Mouse (Mus musculus): Measurements from ENCODE around the gene Por.

Por gene

DNA sequence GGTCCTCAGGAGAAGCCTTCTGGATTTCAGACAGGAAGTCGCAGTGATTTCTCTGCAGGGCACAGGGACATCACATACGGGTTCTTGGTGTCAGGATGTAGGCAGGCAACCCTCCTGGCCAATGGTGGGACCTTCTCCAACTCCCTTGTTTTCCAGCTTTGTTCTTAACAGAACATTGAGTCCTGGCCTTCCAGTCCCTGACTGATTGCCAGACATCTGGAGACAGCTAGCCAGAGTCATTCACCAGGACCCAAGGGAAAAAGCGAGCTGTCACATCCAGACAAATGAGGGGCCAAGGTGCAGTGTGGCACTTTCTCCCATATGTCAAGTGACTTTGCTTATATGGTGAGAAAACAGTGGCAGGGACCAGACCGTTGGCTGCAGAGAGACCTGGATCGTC lies 13.8 kb upstream of the Por start:
- in situ Hi-C loops (cut with MboI; ENCODE audit: low sequenced_read_pairs), result no loop called here

DNA sequence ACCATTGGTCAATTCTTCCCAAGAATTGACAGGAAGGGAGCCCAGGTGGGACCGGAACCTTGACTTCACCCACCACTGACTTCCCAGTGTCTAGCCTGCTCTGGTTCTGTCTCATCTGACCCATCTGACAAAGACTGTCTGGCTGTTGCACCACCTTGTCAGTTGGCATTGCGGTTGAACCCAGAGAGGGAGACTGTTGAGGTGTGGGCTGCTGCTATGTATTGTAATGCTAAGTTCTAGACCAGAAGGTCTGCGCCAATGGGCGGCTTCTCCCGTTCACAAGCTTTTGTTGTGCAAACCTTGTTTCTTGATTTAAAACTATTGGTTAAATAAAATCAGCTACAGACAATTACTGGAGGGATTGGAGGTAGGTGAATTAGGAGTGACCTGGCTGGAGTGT lies 12.7 kb upstream of the Por start:
- in situ Hi-C loops (cut with MboI; ENCODE audit: low sequenced_read_pairs), result no loop called here

DNA sequence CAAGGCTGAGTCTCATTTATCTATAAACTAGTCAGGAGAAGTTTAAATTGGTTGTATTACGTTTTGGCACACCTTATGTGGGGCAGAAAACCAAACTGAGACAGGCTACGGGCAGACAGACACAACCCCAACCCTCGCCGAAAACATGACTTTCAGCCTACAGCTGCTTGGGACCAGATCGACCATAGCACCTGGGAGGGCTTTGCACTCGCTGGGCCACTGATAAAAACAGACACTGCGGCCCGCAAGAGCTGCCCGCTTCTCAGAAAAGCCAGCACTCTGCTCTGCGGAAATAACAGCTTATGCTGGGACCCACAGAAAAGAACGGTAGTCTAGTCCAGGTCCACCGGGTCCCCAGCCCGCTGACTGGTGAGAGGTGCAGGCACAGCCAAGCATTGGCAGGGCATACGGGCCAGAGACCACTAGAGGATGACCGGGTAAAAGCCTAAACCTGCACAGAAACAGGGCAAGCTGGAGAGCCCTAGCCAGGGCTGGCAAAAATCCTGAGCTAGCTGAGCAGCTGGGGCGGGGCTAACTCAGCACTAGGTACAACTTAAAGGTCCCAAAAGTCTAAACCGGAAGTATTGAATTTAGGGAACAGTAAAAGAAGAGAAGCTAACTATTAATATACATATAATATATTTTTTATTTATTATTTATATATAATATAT lies 12.0 kb upstream of the Por start:
- in situ Hi-C loops (cut with MboI; ENCODE audit: low sequenced_read_pairs), result no loop called here

DNA sequence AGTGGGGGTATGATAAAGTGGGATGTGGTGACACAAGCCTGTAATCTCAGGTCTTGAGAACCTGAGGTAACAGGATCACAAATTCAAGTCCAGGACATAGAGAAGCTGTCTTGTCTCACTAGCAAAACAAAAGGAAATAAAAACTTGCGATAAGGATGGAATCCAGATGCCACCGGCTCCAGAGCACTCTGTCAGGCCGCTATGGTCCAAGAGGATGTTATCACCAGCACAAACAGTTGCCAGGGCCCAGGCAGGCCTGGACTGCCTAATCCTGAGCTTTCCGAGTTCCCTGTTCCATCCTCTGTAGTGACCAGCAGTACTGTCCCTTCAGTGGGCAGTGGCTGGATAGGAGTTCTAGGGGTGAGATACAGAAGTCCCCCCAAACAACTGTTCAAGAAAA lies 9.9 kb upstream of the Por start:
- in situ Hi-C loops (cut with MboI; ENCODE audit: low sequenced_read_pairs), result no loop called here

DNA sequence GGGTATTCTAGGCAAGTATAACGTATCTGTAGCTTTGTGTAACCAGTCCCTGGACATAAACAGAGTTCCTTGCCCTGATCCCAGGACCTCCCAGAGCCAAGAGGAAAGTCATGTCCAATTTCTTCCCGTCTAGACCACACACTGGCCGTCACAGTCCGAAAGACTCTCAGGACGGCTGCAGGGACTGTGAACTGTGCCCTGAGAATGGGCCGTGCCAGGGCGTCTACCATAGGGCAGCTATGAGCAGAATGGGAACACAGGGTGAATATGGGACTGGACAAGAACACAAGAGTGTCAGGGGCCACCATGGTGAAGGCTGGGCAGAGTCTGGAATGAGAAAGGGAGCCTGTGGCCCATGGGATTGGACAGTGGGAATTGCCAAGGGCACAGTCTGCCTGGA lies 9.3 kb upstream of the Por start:
- in situ Hi-C loops (cut with MboI; ENCODE audit: low sequenced_read_pairs), result no loop called here

DNA sequence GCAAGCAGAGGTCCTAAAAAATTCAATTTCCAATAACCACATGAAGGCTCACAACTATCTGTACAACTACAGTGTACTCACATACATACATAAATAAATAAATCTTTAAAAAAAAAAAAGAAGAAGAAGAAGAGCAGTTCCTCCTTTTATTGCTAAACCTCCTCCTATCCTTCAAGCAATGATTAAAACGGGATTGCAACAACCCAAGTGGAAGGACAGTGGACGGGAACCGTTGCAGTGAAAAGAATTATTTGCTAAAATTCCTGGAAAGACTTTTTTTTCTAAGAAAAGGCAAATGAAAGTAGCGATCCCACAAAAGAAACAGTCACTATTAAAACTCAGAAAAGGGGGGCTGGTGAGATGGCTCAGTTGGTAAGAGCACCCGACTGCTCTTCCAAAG lies 2.9 kb upstream of the Por start:
- in situ Hi-C loops (cut with MboI; ENCODE audit: low sequenced_read_pairs), result no loop called here

DNA sequence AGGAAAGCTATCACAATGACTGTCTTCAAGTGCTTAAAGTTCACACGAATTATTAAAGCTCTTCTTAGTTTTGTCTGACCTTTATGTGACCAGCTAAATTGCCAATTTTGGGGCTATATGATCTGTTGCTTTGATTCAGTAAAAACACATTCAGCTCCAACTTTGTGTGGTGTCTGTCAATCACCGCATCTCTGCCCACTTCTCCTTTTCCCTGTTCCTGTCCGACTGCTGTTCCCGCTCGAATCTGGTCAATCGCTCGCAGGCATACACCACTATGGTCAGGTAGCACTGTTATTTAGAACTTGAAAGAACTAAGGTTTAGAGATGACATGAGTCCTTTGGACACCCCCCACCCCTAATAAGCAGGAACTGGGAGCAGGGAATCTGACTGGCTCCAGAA lies 1.8 kb upstream of the Por start:
- in situ Hi-C loops (cut with MboI; ENCODE audit: low sequenced_read_pairs), result no loop called here

DNA sequence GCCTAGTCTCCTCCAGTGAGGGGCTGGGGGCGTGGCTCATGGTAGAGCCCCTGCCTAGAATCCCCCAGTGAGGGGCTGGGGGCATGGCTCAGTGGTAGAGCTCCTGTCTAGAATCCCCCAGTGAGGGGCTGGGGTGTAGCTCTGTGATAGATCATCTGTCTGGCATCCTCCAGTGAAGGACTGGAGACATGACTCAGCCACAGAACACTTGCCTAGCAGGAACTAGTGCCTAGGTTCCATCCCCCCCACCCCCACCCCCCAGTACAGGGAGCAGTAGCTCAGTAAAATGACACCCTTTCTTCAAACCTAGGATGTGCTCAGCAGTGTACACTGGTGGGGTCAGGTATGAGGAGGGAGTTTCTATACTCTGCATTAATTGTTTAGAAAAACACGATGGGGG lies 1.0 kb downstream of the Por start:
- in situ Hi-C loops (cut with MboI; ENCODE audit: low sequenced_read_pairs), result no loop called here

DNA sequence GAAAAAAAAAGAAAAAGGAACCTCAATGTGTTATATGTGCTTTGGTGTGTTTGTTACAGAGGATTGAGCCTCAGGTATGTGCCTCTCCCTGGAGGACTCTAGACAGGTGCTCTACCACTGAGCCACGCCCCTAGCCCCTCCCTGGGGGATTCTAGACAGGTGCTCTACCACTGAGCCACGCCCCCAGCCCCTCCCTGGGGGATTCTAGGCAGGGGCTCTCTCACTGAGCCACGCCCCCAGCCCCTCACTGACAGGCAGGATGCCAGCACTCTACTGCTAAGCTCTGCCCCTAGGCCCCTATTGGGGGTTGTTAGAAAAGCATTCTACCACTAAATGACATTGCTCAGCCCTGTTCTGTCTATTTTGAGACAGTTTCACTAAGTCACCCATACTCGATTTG lies 2.7 kb downstream of the Por start:
- in situ Hi-C loops (cut with MboI; ENCODE audit: low sequenced_read_pairs), result no loop called here

DNA sequence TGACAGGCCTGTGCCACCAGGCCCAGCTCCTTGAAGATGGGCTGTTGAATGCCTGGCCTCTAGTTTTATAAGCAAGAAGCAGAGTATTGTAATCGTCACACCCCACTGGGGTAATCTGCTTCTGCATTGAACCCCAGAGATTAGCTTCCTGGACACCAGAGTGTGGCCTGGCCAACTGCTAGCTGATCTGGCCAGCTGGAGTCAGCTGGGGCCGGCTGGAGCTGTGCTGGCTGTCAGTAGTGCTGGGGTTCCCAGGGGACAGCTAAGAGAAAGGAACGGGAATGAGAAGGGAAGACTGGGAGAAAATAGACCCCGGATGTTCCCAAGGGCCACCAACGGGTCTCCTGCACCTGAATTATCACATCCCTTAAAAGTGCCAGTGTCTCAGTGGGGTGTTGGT lies 3.1 kb downstream of the Por start:
- in situ Hi-C loops (cut with MboI; ENCODE audit: low sequenced_read_pairs), result no loop called here

DNA sequence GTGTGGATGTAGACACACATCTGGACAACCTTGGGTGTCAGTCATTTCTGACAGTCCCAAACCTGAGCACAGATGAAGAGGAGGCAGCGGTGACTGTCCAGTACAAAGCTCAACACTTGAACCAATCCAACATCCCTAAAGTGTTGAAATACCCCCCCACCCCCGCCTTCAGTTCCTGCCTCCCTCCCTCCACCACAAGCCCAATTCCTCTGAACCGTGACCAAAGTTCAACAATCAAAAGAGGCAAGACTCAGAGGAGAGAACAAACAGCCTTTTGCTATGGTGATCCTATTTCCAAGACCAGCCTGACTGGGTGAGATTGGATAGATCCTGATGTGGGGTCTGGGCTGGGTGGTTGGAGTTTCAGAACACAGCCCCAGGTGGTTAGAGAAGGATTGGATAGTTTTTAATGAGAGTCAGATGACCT lies 4.5 kb downstream of the Por start:
- in situ Hi-C loops (cut with MboI; ENCODE audit: low sequenced_read_pairs), result no loop called here

DNA sequence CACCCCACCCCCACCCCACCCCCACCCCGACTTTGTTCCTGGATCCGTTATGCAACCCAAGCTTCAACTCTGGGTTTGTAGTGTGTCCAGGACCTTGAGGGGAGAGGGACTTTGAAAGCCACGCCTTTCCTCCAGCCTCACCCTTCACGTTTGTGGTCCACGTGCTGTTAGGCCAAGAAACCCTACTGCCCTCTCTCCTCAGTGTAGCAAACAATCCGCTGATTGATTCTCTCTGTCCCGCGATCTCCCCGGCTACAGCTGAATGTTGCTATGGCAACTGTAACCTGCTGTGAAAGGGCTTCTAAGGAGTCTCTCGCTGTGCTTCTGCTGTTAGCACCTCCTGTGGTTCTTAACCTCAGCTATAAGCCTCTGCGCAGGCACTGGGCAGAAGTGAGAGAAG lies 5.0 kb downstream of the Por start:
- in situ Hi-C loops (cut with MboI; ENCODE audit: low sequenced_read_pairs), result no loop called here

DNA sequence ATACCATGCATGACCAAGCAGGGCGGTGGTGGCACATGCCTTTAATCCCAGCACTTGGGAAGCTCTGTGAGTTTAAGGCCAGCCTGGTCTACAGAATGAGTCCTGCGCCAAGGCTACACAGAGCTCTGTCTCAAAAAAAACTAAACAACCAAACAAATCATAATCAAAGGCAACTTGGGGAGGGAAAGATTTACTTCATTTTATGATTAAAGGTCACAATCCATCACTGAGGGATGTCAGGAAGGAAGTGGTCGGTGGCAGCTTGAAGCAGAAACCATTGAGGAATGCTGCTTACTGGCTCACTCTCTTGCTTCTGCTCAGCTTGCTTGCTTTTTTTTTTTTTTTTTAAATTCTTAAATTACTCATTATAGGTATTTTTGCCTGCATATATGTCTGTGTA lies 6.9 kb downstream of the Por start:
- in situ Hi-C loops (cut with MboI; ENCODE audit: low sequenced_read_pairs), result no loop called here

DNA sequence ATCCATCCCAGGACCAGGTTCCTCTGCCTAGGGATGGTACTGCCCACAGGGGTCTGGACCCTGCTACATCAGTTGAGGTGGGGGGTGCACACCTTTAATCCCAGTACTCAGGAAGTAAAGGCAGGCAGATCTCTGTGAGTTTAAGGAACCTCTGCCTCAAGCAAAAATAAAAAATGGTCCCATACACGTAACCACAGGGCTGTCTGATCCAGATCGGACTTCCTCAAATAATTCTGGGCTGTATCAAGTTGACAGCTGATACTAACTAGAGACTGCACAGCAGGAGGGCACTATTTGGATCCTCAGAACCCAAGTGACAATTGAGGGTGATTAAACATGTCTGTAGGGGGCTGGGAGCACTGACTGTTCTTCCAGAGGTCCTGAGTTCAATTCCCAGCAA lies 7.4 kb downstream of the Por start:
- in situ Hi-C loops (cut with MboI; ENCODE audit: low sequenced_read_pairs), result no loop called here

DNA sequence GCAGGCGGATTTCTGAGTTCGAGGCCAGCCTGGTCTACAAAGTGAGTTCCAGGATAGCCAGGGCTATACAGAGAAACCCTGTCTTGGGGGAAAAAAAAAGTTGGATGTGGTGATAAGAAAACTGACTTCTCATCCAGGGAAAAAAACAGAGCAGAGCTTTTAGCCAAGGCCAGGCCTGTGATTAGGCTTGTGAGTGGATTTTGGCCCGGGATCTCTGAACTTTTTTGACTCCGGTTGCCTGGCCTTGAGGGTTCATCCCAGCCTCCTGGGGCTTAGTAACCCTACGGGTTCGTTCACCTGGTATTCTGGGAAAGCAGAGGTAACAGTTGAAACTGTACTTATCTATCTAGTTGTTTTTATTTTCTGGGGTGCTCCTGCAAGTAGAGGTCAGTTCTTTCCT lies 8.6 kb downstream of the Por start:
- in situ Hi-C loops (cut with MboI; ENCODE audit: low sequenced_read_pairs), result no loop called here

DNA sequence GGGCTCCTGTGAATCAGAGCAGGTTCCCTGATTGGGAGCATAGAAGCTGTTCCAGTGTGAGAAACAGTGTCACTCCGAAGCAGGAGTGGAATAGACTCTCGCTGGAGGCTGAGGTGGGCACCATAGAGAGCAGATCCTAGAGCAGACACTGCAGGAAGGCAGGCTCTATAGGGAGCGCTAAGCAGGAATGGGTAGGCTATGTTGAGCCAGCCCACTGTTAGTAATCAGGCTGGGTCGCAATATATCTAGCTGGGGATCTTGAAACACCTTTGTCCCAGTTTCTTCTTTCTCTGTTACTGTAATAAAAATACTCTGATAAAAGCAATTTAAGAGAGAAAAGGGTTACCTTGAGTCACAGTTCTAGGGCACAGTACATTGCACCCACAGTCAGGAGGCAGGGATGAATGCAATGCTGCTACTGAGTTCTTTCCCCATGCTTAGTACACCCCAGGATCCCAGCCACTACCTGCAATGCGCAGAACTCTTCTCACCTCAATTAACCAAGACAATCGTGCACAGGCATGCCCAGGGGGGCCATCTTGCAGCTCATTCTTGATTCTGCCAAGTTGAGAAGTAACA lies 11.2 kb downstream of the Por start:
- in situ Hi-C loops (cut with MboI; ENCODE audit: low sequenced_read_pairs), result no loop called here

DNA sequence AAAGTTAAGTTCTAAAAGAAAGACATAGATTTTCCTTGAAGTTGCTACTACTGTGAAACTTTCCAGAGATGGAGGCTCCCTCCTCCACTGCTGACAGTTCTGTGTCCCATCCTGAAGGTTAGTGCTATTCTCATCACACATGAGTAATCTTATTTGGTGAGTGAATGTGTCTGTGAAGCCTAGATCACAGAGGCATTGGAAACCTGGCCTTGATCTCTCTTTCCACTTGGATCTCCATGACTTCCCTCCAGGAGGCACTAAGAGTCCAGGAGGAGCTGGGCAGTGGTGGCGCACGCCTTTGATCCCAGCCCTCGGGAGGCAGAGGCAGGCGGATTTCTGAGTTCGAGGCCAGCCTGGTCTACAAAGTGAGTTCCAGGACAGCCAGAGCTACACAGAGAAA lies 12.2 kb downstream of the Por start:
- in situ Hi-C loops (cut with MboI; ENCODE audit: low sequenced_read_pairs), result no loop called here

DNA sequence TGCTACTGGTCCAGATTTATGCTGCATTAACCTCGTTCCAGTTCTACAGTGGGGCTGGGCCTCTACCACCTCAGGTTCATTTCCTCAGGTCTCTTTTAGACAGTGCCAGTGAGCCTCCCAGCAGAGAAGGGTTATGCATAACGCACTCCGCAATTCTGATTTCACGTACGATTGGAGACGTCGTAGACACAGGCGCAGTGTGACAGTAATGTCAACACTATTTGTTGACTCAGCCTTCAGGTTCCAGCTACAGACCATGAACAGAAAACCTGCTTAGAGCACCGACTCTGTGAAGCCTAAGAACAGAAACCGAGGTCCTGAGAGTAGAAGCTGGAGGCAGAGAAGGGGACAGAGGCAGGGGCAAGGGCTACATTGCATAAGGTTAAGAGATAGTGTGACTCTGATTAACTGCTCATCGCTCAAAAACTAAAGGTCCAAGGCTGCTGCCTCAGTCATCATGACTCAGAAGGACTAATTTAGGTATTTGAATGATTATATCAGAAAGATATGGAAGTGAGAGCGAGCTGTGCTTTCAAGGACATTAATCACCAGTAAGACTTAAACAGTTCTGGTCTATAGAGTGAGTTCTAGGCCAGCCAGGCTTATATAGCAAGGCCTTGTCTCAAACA lies 13.2 kb downstream of the Por start:
- in situ Hi-C loops (cut with MboI; ENCODE audit: low sequenced_read_pairs), result no loop called here

DNA sequence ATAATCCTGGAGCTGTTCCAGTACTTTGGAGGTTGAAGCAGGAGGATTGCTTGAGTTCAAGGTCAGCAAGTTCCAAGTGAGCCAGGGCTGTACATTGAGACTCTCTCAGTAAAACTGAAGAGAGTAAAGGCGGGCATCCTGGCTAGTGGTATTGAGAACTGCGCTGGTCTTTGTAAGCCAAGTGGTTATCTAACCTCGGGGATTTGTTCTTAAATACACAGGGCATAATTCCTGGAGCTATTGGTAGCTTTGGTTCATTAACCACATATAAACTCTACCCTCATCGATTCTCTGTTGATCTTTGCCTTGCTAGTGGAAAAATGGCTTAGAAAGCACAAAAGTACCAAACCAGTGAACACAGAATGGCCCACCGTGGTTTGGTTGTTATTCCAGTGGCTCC lies 20.6 kb downstream of the Por start:
- in situ Hi-C loops (cut with MboI; ENCODE audit: low sequenced_read_pairs), result no loop called here

DNA sequence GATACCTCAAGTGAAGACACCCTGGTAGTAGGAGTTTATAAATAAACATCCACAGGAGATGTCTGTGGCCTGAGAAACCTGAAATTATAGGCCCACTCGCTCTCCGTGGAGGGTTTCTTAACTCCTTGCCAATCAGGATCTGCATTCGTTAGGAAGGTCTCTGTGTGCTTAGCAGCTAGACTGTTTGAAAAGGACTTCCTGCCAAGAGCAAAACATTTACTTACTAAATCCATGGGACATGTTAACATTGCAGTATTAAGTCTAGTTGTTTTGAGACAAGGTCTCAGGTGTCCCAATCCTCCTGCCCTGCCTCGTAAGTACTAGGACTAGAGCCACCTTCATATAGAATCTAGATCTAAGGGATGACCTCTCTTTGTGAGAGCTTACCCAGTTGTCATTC lies 21.4 kb downstream of the Por start:
- in situ Hi-C loops (cut with MboI; ENCODE audit: low sequenced_read_pairs), result no loop called here

DNA sequence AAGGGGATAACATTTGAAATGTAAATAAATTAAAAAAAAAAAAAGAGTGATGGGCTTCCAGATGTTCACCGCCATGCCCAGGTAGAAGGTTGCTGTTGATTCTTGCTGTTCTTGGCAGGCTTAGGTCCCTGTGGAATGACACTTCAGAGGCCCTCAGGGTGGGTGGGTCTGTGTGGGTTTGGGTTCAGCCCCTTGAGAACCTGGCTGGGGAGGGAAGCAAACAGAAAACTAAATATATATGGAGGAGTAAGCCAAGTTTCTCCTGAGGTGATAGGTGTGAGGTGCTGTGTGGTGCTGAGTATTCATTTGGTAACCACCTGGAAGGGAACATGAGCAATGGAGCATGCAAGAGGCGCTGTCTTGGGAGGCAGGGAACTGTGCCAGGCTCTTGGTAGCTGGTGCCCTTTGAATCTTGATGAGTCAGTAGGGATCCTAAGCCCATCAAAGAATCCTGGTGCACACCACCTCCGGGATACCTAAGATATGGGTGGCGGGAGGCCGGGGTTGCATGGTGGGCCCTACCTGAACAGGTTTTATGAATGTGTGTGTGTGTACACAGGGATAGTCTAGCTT lies 23.5 kb downstream of the Por start:
- in situ Hi-C loops (cut with MboI; ENCODE audit: low sequenced_read_pairs), result no loop called here

DNA sequence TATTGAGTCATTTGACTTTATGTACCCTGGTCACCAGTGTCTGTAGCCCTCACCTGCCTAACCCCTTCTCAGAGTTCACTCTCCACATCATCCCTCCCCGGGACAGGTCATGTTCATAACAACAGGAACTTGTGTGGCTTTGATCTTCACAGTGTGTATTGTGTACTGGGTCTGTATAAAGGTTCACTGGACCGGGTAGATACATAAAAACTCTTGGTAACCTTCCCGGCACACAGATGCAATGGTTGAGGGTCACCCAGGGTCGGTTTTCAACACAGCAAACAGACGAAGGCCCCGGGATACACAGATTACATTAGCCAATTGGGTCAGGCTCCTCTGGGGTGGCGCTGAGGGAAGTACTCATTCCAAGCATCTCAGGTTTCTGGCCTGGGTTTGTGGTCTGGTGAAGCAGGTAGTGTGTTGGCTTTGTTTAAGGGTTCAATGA lies 25.5 kb downstream of the Por start:
- in situ Hi-C loops (cut with MboI; ENCODE audit: low sequenced_read_pairs), result no loop called here
